Mouse (Mus musculus): Measurements from ENCODE around the gene Dnaic2. TPM values are rescaled to one million over a fixed set of nuclear protein-coding genes. Genes with fewer than 3 reads are reported as not detected.

Gene Dnaic2
- total RNA-seq, 2 experiments from 2014 or later: not detected

- ATAC-seq (replicated peaks; ENCODE audit: poor library complexity): no peak
Observed at GRCm38 (mm10) chr11:114740598-114740997, 13.4 kb downstream of the Dnaic2 start.

DNA sequence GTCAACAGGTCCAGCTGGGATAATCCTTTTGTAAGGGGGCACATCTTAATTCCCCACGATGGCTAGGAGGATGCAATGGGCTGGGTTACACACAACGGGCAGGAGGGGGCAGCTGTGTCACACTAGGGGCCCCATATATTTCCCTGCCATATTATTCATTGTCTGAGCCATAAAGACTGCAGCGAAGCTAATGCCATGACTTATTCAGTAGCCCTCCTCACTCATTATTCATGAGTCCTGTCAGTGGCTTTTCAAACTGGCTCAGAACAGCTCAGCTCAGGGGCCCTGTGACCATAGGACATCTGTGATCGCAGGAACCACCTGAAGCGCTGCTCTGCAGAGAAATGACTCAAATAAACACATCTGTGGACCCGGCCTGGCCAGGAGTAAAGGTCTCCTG, 14.2 kb downstream of the Dnaic2 start:
- no peak for ATAC-seq (replicated peaks; ENCODE audit: poor library complexity)

GRCm38 (mm10) chr11:114745134-114745533, 17.9 kb downstream of the Dnaic2 start:
- ATAC-seq (replicated peaks; ENCODE audit: poor library complexity): peak; percentile 98

GRCm38 (mm10) chr11:114747564-114748138, 20.4 kb downstream of the Dnaic2 start:
- ATAC-seq (replicated peaks; ENCODE audit: poor library complexity): 0 out of 2 replicates have a peak, but pooled peaks have one; percentile 38

DNA sequence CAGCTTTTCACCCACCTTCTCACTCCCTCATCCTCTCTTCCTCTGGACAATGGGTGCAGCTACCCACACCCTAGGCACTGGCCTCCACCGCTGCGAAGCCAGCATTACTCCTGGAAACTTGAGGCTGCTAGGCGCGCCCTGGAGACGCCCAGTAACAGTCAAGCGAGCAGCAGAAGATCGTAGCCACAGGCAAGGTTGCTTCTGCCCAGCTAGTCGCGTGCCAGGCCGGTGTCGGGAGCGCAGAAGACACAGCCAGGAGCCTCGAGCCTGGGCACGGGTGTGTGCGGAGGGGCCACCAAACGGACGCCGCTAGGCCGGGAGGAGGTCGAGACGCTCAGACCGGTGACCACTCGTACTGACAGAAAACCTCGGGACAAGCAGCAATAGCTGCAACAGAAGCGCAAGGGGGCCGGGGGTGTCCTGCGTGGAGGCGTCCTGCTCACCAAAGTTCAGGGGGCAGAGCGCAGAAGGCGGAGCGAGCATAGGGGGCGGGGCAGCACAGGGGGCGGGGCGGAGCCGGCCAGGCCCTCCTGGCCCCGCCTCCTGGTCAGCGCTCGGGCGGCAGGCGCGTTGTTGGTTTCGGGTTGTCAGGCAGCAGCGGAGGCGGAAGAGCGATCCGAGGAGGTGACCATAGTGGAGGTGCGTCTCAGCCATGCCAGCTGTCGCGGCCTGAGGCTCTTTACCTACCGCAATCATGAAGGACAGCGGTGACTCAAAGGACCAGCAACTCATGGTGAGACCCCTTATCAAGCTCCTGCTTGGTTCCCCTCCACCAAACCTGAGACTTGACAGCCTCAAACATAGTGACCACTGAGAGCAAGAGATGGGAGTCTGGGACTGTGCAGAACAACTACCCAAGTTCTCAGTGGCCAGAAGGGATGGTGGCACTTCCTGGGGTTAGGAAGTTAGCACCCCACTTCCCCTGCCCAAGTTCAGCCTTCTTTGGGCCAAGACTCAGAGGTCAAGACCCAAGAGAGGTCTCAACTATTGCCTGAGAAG, 37.9 kb downstream of the Dnaic2 start, which contains the start of gene Kif19a:
Kif19a (plus strand) TSS at position 569 of the 999 bp plus-strand sequence.
- peak; percentile 91 for ATAC-seq (replicated peaks; ENCODE audit: poor library complexity)

- no peak for ATAC-seq (replicated peaks; ENCODE audit: poor library complexity)
Observed at GRCm38 (mm10) chr11:114769911-114770310, 42.7 kb downstream of the Dnaic2 start.

- no peak for ATAC-seq (replicated peaks; ENCODE audit: poor library complexity)
Observed at GRCm38 (mm10) chr11:114771896-114772295, 44.7 kb downstream of the Dnaic2 start.

- ATAC-seq (replicated peaks; ENCODE audit: poor library complexity): no peak
Observed at GRCm38 (mm10) chr11:114780076-114780475, 52.9 kb downstream of the Dnaic2 start.

DNA sequence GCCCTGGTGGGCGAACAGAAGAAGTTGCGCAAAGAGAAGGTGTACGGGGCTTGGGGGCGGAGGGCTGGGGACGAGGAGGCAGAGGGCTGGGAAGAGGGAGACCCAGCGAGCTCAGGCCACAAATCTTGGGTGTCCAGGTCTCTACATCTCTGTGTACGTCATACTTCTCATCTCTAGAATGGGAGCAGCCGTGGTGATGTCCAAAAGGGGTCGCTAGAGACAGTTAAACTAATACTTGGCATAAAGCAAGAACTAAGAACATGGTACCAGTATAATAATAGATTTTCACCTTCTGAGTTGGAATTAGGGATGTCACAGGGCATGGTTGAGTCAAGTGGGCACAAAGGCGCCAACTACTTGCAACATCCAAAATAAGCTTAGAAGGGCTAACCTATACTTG, 58.7 kb downstream of the Dnaic2 start:
- ATAC-seq (replicated peaks; ENCODE audit: poor library complexity): no peak

DNA sequence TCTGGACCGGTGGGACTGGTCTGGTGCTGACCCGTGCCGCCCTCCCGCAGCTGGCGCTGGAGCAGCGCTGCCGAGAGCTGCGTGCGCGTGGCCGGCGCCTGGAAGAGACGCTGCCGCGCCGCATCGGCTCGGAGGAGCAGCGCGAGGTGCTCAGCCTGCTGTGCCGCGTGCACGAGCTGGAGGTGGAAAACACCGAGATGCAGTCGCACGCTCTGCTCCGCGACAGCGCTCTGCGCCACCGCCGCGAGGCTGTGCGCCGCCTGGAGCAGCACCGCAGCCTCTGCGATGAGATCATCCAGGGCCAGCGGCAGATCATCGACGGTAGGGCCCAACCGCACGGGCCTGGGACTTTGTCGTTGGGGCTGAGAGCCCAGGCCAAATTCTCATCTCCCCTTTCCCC, 59.1 kb downstream of the Dnaic2 start:
- ATAC-seq (replicated peaks; ENCODE audit: poor library complexity): peak; percentile 32; the same call in 1 of the 2 replicates

DNA sequence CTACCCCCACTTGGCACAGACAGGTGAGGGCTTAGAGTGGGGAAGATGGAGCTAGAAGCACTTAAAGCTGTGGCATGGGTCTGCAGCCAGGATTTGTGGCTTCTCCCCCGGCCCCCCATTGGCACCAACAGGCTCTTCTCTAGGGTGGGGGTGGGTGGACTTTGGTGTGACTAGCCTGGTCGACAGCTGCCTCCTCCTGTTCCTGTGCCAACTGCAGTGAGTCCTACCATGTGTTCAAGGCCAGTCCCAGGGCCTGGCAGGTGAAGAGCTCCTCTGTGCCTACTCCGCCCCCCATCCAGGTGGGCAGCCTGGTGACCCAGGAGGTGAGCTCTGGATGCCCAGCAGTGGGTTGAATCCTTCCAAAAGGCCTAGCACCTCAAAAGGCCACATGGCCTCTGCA, 60.4 kb downstream of the Dnaic2 start:
- ATAC-seq (replicated peaks; ENCODE audit: poor library complexity): no peak

DNA sequence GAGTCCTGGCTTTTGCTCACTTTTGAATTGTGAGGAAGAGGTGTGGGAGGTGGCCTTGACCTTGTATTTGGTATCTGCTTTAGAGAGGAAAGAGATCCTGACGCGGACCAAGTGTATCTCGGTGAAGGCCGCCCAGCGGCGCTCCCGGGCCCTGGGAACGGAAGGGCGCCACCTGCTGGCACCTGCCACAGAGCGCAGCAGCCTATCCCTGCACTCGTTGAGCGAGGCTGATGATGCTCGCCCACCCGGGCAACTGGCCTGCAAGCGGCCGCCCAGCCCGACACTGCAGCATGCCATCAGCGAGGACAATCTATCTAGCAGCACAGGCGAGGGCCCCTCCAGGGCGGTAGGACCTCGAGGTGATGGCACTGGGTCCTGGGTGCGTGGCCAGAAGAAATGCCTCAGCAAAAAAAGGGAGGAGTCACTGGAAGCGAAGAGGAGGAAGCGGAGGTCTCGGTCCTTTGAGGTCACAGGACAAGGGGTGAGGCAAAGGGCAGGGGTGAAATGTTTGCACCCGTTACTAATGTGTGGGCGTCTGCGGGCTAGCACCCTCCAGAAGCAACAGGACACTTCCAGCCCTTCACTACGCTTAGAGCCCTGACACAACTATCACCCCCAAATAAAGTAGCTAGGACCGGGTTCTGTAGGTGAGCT, 62.0 kb downstream of the Dnaic2 start:
- peak; percentile 91 for ATAC-seq (replicated peaks; ENCODE audit: poor library complexity)

GRCm38 (mm10) chr11:114789716-114790115, 62.5 kb downstream of the Dnaic2 start:
- no peak for ATAC-seq (replicated peaks; ENCODE audit: poor library complexity)

GRCm38 (mm10) chr11:114790171-114790570, 63.0 kb downstream of the Dnaic2 start:
- ATAC-seq (replicated peaks; ENCODE audit: poor library complexity): no peak

DNA sequence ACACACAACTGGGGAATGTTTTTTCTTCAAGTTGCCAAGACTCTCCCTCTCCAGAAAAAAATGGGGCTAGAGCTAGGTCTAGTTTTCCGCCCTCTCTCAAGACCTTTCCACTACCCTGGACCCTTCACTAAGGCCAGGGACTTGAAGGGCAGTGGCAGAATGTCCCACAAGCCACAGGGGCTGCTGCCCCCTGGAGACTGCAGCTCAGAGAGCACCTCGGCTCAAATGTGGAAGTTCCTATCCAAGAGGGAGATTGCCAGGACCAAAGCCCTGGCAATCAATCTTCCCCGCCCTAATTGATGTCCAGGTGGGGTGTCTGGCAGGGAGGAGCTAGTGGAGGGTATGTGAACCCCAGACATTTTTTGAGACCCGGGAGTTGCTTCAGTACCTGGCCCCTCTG, 63.6 kb downstream of the Dnaic2 start:
- ATAC-seq (replicated peaks; ENCODE audit: poor library complexity): no peak

- no peak for ATAC-seq (replicated peaks; ENCODE audit: poor library complexity)
Observed at GRCm38 (mm10) chr11:114791351-114791889, 64.2 kb downstream of the Dnaic2 start.

DNA sequence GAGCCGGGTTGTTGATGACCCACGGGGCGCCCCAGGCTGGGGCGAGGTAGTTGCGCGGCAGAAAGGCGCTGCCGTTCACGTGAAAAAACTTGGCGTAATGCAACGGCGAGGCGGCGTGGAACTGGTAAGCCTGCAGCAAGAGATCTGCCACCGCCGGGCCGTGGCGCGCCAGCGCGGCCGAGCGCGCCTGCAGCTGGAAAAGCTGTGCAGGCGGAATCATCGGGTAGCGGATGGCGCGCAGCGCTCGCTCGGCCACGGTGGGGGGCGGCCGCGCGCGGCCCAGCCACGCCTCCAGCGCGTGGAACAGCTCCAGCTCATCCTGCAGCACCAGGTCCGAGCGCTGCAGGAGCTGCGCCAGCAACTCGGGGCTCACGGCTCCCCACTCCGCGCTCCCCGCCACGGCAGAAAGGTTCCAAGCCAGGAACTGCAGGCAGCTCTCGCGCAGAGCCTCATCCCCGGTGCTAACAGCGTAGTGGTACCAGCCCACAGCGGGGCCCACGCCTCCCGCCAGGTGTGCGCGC, 64.7 kb downstream of the Dnaic2 start:
- no peak for ATAC-seq (replicated peaks; ENCODE audit: poor library complexity)

- peak; percentile 20 for ATAC-seq (replicated peaks; ENCODE audit: poor library complexity)
Observed at GRCm38 (mm10) chr11:114792931-114793494, 65.8 kb downstream of the Dnaic2 start.

DNA sequence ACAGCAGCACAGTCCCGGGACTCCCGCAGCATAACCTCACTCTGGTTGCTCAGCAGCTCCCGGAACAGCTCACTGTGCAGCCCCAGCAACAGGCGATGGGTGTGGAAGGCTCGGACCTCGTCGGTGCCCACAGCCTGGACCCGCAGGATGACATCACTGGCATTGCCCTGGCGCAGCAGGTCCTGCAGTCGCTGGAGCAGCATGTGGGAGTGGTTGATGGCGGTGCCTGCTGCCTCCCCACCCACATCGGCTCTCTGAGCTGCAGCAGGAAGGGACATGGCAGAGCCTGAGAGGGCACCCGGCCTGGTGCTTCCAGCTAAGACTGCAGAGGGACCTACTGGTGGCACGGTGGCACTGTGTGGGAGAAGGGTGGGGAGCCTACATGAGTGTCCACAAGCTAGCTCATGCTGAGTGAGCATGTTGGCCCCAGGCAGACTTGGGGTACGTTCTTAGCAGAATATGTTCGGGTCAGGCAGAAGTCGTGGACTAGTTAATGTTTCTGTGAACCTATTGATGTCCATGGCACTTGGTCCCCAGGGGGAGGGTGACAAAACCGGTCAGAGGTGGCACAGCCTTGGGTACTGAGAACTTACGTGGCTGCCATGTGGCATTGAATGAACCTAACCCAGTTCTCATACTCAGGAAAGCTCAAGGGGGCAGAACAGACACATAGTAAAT, 66.8 kb downstream of the Dnaic2 start:
- no peak for ATAC-seq (replicated peaks; ENCODE audit: poor library complexity)

- no peak for ATAC-seq (replicated peaks; ENCODE audit: poor library complexity)
Observed at GRCm38 (mm10) chr11:114794691-114795090, 67.5 kb downstream of the Dnaic2 start.
